Mouse (Mus musculus): ENCODE results near the gene Pepd. TPM values are rescaled to one million over a fixed set of nuclear protein-coding genes. Genes with fewer than 3 reads are reported as not detected.

The Pepd gene
- polyA plus RNA-seq, 1 experiment from 2014 or later, result 54.6 TPM

DNA sequence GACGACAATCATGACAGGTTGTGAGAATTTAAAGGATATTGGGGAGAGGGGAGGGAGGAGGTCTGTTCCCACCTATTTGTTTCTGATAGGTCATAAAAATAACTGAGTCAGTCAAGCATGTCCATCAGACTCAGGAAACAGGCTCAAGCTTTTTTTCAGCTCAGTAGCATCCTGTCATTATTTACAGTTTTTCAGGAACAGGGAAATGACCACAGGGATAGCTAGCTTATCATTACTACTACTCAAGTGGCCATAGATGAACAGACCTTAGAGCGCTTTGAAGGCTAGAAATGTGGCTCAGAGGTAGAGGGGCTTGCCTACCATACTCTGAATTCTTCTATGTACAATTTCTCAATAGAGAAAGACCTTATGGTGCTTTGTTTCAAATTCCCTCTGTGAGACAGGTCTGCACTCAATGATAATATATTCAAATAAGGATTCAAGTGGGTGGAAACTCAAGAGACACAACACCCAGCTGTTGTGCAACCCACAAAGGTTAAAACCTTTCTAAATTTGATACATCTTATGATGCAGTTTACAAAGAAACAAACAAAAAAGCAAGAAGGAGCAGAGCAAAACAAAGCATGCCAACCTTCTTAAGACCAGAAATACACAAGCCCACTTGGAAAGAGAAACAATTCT is 142.9 kb downstream of the Pepd start:
- peak overlapping the region; percentile 93 for H3K4me2 ChIP-seq
- H3K4me1 ChIP-seq (replicated peaks), result peaks cover 31% of the 10 kb centered on the region
- peaks cover 6% of the 10 kb centered on the region for H3K36me3 ChIP-seq
- peak overlapping the region; percentile 96 for H3K9ac ChIP-seq
- ATAC-seq (ENCODE audit: low FRiP score), result no peak
- H3K9me3 ChIP-seq, result no peaks in the 10 kb centered on the region
- H3K27ac ChIP-seq, result peak overlapping the region; percentile 94
- H3K27me3 ChIP-seq, result no peaks in the 10 kb centered on the region
- peak overlapping the region; percentile 76 for H3K4me3 ChIP-seq
- 54% methylated on average over 2 of the region's 2 CpGs for WGBS

DNA sequence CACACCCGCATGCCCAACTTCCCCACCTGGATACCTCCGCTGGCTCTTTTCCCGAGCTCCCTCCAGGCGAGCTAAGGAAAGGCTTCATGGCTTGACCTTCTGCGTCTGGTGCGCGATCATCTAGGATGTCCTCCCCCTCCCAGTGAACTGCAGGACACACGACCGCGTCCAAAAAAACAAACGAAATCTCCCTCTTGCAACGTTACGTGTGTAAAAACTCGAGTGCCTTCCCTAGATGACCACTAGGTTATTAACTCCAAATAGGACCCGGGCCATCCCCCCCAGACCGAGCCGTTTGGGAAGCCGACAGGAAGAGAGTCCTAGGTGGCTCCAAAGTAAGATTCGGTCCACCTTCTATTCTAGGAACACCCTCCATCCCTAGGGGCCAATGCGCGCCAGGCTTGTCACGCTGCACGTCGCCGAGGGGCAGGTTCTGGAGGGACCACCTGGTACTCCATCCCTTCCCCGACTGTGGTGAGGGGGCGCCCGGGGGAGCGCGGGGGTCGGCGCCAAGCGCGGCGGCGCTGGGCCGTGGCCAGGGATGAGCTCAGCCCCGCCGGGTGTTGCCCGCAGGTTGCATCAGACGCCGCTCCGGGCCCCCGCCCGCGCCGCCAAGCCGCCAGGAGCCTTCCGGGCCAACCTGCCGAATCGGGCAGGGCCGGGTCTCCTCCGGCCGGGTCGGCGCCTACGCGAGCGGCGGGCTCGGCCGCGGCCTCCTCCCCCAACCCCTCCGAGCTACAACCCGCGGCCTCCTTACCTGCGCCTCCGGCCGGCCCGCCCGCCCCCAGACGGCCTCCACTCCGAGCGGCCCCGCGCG is 143.6 kb downstream of the Pepd start:
- Histone ChIP-seq H3K36me3 (no peaks in the 10 kb centered on the region), H3K9me3 (no peaks in the 10 kb centered on the region), H3K9ac (peak overlapping the region; percentile 96), H3K4me2 (peak overlapping the region; percentile 93), H3K27ac (peak overlapping the region; percentile 94), H3K4me1 (replicated peaks) (peaks cover 29% of the 10 kb centered on the region), H3K4me3 (peak overlapping the region; percentile 76), H3K27me3 (no peaks in the 10 kb centered on the region)
- under 1% methylated on average over 68 of the region's 77 CpGs for WGBS
- ATAC-seq (ENCODE audit: low FRiP score), result peak; percentile 90

- Histone ChIP-seq H3K27ac (peak within 1 kb of the TSS; percentile 94), H3K36me3 (no peaks in the 10 kb centered on the region), H3K4me2 (peak within 1 kb of the TSS; percentile 93), H3K9ac (peak within 1 kb of the TSS; percentile 96), H3K4me3 (peak within 1 kb of the TSS; percentile 76), H3K9me3 (no peaks in the 10 kb centered on the region), H3K4me1 (replicated peaks) (peaks cover 29% of the 10 kb centered on the region), H3K27me3 (no peaks in the 10 kb centered on the region)
- WGBS, result 1% methylated on average over 32 of the region's 53 CpGs
- ATAC-seq (ENCODE audit: low FRiP score), result peak; percentile 99
These were observed 144.3 kb downstream of the Pepd start, which contains the start of gene Cebpg for GRCm38 (mm10) chr7:35056436-35056864. TSS of gene Cebpg (minus strand) at chr7:35056573.

- H3K27ac ChIP-seq, result peak overlapping the region; percentile 58
- WGBS, result 24% methylated on average over 10 of the region's 10 CpGs
- ATAC-seq (ENCODE audit: low FRiP score), result no peak
These were observed 144.8 kb downstream of the Pepd start for GRCm38 (mm10) chr7:35056999-35057398.

GRCm38 (mm10) chr7:35057569-35057968 is 145.4 kb downstream of the Pepd start:
- no peaks in the 10 kb centered on the region for H3K27me3 ChIP-seq
- H3K9ac ChIP-seq, result no peak overlapping the region
- no peak overlapping the region; the same call in 1 of the 2 replicates for H3K4me3 ChIP-seq
- no peak overlapping the region for H3K27ac ChIP-seq
- H3K9me3 ChIP-seq, result no peaks in the 10 kb centered on the region
- 84% methylated on average over 4 of the region's 4 CpGs for WGBS
- no peak for ATAC-seq (ENCODE audit: low FRiP score)
- H3K36me3 ChIP-seq, result no peaks in the 10 kb centered on the region
- no peak overlapping the region for H3K4me2 ChIP-seq
- peaks cover 29% of the 10 kb centered on the region for H3K4me1 ChIP-seq (replicated peaks)

More at GRCm38 (mm10) chr7:35056999-35057398, 144.8 kb downstream of the Pepd start:
- Histone ChIP-seq H3K4me3 (peak overlapping the region; percentile 76), H3K4me1 (replicated peaks) (peaks cover 29% of the 10 kb centered on the region), H3K9me3 (no peaks in the 10 kb centered on the region), H3K27me3 (no peaks in the 10 kb centered on the region), H3K36me3 (no peaks in the 10 kb centered on the region), H3K9ac (peak overlapping the region; percentile 66), H3K4me2 (peak overlapping the region; percentile 71)

DNA sequence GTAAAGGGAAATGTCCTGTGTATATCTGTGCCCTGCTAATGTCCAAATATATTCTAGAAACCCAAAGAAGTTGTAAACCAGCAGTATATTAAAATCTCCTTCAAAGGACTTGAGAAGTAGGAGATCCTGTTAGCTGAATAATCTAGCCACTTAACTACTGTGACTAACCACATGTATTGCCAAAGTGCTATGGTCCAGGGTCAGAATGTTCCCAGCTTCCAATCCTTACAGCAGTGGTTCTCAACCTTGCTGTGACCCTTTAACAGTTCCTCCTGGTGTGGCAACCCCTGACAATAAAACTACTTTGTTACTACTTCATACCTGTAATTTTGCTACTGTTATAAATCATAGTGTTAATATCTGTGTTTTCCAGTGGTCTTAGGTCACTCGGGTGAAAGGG is 146.2 kb downstream of the Pepd start:
- ATAC-seq (ENCODE audit: low FRiP score), result no peak
- no peaks in the 10 kb centered on the region for H3K9me3 ChIP-seq
- no peak overlapping the region for H3K4me3 ChIP-seq
- H3K36me3 ChIP-seq, result no peaks in the 10 kb centered on the region
- no peak overlapping the region for H3K4me2 ChIP-seq
- no peaks in the 10 kb centered on the region for H3K27me3 ChIP-seq
- 76% methylated on average over 1 of the region's 1 CpGs for WGBS
- no peak overlapping the region for H3K27ac ChIP-seq
- no peak overlapping the region for H3K9ac ChIP-seq
- H3K4me1 ChIP-seq (replicated peaks), result peaks cover 27% of the 10 kb centered on the region

- no peak overlapping the region for H3K4me3 ChIP-seq
- WGBS, result 68% methylated on average over 5 of the region's 5 CpGs
- no peak overlapping the region for H3K27ac ChIP-seq
- ATAC-seq (ENCODE audit: low FRiP score), result no peak
- H3K27me3 ChIP-seq, result no peaks in the 10 kb centered on the region
- no peaks in the 10 kb centered on the region for H3K9me3 ChIP-seq
- no peak overlapping the region for H3K4me2 ChIP-seq
- H3K9ac ChIP-seq, result no peak overlapping the region
- no peaks in the 10 kb centered on the region for H3K36me3 ChIP-seq
- peaks cover 19% of the 10 kb centered on the region for H3K4me1 ChIP-seq (replicated peaks)
These were observed 147.3 kb downstream of the Pepd start for GRCm38 (mm10) chr7:35059467-35059866.

- no peak overlapping the region for H3K9ac ChIP-seq
- peaks cover 8% of the 10 kb centered on the region for H3K4me1 ChIP-seq (replicated peaks)
- no peak overlapping the region for H3K4me3 ChIP-seq
- H3K9me3 ChIP-seq, result no peaks in the 10 kb centered on the region
- WGBS, result 73% methylated on average over 14 of the region's 14 CpGs
- no peak overlapping the region for H3K27ac ChIP-seq
- no peak overlapping the region for H3K4me2 ChIP-seq
- no peaks in the 10 kb centered on the region for H3K36me3 ChIP-seq
- no peak for ATAC-seq (ENCODE audit: low FRiP score)
- no peaks in the 10 kb centered on the region for H3K27me3 ChIP-seq
These were observed 152.4 kb downstream of the Pepd start for GRCm38 (mm10) chr7:35064286-35065258.

GRCm38 (mm10) chr7:35065958-35066357 is 153.8 kb downstream of the Pepd start:
- 72% methylated on average over 3 of the region's 3 CpGs for WGBS
- Histone ChIP-seq H3K4me3 (no peak overlapping the region), H3K4me2 (no peak overlapping the region), H3K4me1 (replicated peaks) (peaks cover 8% of the 10 kb centered on the region), H3K9me3 (no peaks in the 10 kb centered on the region), H3K27me3 (no peaks in the 10 kb centered on the region), H3K36me3 (no peaks in the 10 kb centered on the region), H3K9ac (no peak overlapping the region), H3K27ac (no peak overlapping the region)
- no peak for ATAC-seq (ENCODE audit: low FRiP score)

DNA sequence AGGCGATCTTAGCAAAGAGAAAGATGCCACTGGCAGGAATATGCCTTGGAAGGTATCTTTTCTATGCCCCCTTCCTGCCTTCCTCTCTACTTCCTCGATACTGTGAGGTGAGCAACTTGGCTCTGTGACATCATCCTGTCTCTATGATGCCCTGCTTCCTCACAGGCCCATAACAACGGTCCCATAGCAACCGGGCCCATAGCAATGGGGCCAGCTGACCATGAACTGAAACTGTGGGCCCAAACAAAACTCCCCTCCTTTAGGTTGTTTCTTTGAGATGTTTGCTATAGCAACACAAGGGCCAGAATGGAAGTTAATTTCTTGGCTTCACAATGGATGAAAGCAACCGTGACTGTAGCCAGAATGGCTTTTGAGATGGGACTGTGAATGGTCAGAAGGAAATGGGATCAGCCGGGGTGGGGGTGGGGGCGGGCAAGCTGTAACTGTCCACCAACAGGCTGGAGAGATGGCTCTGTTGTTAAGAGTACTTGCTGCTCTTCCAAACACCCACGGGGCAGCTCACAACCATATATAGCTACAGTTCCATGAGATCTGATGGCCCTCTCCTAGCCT is 154.5 kb downstream of the Pepd start:
- H3K9me3 ChIP-seq, result no peaks in the 10 kb centered on the region
- no peaks in the 10 kb centered on the region for H3K27me3 ChIP-seq
- H3K4me2 ChIP-seq, result no peak overlapping the region
- H3K9ac ChIP-seq, result no peak overlapping the region
- H3K4me1 ChIP-seq (replicated peaks), result peaks cover 8% of the 10 kb centered on the region
- no peak overlapping the region for H3K4me3 ChIP-seq
- ATAC-seq (ENCODE audit: low FRiP score), result peak; percentile 36
- 41% methylated on average over 8 of the region's 8 CpGs for WGBS
- no peak overlapping the region for H3K27ac ChIP-seq
- H3K36me3 ChIP-seq, result no peaks in the 10 kb centered on the region

GRCm38 (mm10) chr7:35076645-35077044 is 164.5 kb downstream of the Pepd start:
- Histone ChIP-seq H3K4me3 (no peak overlapping the region), H3K4me2 (no peak overlapping the region), H3K4me1 (replicated peaks) (no peaks in the 10 kb centered on the region), H3K27ac (no peak overlapping the region), H3K27me3 (no peaks in the 10 kb centered on the region), H3K9me3 (no peaks in the 10 kb centered on the region), H3K36me3 (no peaks in the 10 kb centered on the region), H3K9ac (no peak overlapping the region)
- 34% methylated on average over 5 of the region's 5 CpGs for WGBS
- ATAC-seq (ENCODE audit: low FRiP score), result no peak

Data from hindbrain, embryonic 13.5 days (tissue).